Mouse (Mus musculus): ENCODE data around the gene Cmah. TPM values are rescaled to one million over a fixed set of nuclear protein-coding genes. Genes with fewer than 3 reads are reported as not detected.
A peak's percentile ranks its signal among the peaks of the same experiment; 100 is the strongest.
"Not testable (repeated sequence)": the region's sequence is repeated elsewhere in the genome, so short reads cannot be mapped to it uniquely, and the experiment has no call there.

The Cmah gene
- polyA plus RNA-seq, 1 experiment, result 13.7 TPM

DNA sequence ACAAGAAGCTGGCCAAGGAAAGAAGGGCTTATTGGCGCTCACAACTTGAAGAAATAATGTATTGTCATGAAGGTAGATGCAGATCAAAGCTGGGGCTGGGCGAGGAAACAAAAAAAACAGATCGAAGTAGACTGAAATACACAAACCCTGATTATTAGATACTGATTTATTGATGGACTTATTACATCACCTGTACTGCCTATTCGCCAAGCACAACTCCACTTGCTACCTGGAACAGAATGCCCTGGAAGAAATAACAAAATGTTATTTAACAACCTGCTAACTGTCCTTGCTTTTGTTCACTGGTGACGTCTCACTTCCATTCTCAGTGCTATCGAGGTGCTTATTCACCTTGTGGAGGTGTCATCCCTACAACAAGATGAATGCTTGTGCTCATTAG, 38.0 kb downstream of the Cmah start:
- Histone ChIP-seq H3K4me1 (ENCODE audit: control insufficient read depth, insufficient read depth, insufficient read length) (no peaks in the 10 kb centered on the region), H3K36me3 (ENCODE audit: control insufficient read depth, insufficient read depth, low read length) (no peaks in the 10 kb centered on the region), H3K27me3 (ENCODE audit: control insufficient read depth, insufficient read depth, low read length) (no peaks in the 10 kb centered on the region), H3K4me3 (ENCODE audit: extremely low read depth, insufficient read depth, insufficient read length) (no peak overlapping the region), H3K27ac (ENCODE audit: insufficient read depth, low read length) (no peak overlapping the region)
- WGBS, result 95% methylated on average over 6 of the region's 6 CpGs
- DNase-seq (ENCODE audit: low read depth in 1 of 2, low spot score in 2 of 2), result no peak
- TF ChIP-seq POLR2A (IDR thresholded peaks at IDR 0.05; ENCODE audit: low read depth, low read length) (no peak), CTCF (IDR thresholded peaks at IDR 0.05; ENCODE audit: extremely low read depth, insufficient read depth, insufficient read length, insufficient replicate concordance) (no peak)

DNA sequence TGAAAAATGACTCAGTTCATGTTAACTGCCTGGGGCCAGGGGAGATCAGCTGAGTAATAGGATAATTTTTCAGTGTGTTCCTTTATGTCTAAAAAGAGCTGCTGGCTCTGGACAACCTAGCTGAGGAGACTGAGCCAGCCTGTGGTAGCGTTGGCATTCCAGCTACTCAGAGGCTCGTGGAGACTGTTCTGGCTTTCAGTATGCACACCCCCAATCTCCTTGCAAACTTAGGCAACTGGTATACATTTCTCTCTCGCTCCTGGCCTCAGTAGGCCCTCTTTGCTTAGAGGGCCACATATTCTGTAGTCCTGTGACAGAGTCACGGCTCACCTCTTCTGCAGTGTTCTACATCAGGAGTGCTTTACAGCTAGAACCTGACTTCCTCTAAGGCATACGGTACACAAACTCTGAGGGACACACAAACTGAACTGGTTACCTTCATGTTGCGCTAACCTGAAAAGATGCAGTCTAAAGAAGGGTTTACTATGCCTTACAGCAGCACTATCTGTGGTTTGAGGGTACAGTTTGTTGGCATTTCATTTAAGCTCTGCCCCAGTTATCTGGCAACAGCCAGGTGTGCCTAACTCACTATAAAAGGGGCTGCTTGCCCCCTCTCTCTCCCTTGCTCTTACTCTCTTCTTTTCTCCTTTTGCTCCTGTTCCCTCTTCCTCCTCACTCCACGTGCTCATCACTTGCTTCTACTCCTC, 45.8 kb downstream of the Cmah start:
- Histone ChIP-seq H3K36me3 (ENCODE audit: control insufficient read depth, insufficient read depth, low read length) (no peaks in the 10 kb centered on the region), H3K27me3 (ENCODE audit: control insufficient read depth, insufficient read depth, low read length) (no peaks in the 10 kb centered on the region), H3K4me3 (ENCODE audit: extremely low read depth, insufficient read depth, insufficient read length) (no peak overlapping the region), H3K4me1 (ENCODE audit: control insufficient read depth, insufficient read depth, insufficient read length) (peaks cover 12% of the 10 kb centered on the region; the same call in 1 of the 2 replicates), H3K27ac (ENCODE audit: insufficient read depth, low read length) (no peak overlapping the region)
- 70% methylated on average over 7 of the region's 7 CpGs for WGBS
- TF ChIP-seq POLR2A (IDR thresholded peaks at IDR 0.05; ENCODE audit: low read depth, low read length) (no peak), CTCF (IDR thresholded peaks at IDR 0.05; ENCODE audit: extremely low read depth, insufficient read depth, insufficient read length, insufficient replicate concordance) (no peak)
- no peak for DNase-seq (ENCODE audit: low read depth in 1 of 2, low spot score in 2 of 2)

DNA sequence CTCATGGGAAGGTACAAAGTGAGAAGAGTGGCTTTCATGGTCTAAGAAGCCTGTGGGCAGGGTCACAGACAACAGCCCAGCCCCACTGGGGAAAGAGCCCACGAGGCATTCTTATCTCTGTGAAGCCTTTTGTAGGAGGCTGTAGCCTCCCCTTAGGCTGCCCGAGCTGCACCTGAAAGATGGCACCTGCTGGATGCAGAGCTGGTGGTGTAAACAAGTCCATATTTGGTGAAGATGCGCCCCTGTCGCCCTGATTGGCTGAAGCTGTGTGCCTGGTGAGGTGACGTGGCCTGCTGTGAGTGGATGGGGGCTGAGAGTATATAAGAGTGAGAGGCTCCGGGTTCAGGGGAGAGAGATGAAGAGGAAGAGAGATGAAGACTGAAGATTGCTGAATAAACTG, 47.4 kb downstream of the Cmah start:
- peaks cover 12% of the 10 kb centered on the region; the same call in 1 of the 2 replicates for H3K4me1 ChIP-seq (ENCODE audit: control insufficient read depth, insufficient read depth, insufficient read length)

DNA sequence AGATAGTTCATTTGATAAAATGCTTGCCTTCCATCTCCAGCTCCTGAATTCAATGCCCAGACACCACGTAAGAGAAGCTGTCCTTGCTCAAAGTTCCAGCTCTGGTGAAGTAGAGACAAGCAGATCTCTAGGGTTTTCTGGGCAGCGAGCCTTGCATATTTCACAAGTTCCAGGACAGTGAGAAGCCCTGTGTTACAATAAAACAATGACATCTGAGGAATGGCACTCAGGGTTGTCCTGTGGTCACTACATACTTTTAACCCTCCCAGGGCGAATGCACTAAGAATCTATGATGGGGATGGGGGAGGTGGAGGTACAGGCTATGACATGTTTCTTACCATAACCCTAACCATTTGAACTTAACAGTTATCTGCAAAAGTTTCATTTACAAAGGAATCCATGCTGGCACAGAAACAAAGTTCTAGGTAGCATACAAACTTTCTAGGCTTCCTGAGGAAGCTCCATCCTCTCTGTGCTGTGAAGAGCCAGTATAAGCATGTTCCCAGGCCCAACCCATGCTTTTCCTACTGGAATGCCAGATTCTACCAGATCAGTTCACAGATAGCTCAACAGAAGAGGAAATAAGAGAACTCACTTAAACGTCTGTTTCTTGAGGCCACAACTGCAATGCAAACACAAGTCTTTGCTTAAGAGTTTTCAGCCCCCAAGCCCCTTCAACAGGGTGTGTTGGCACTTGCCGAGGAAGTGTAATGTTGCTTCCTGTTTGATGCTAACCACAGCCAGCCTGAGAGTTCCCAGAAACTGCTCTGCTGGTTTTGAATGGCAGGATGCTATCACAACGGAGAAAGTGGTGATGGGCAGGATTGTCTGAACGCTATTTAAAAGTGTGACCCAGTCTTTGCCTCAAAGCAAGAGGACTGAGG, 48.4 kb downstream of the Cmah start:
- WGBS, result 36% methylated on average over 7 of the region's 7 CpGs
- no peak overlapping the region for H3K4me3 ChIP-seq (ENCODE audit: extremely low read depth, insufficient read depth, insufficient read length)
- DNase-seq (ENCODE audit: low read depth in 1 of 2, low spot score in 2 of 2), result no peak
- H3K36me3 ChIP-seq (ENCODE audit: control insufficient read depth, insufficient read depth, low read length), result no peaks in the 10 kb centered on the region
- H3K27ac ChIP-seq (ENCODE audit: insufficient read depth, low read length), result peak overlapping the region; percentile 55
- TF ChIP-seq CTCF (IDR thresholded peaks at IDR 0.05; ENCODE audit: extremely low read depth, insufficient read depth, insufficient read length, insufficient replicate concordance) (no peak), POLR2A (IDR thresholded peaks at IDR 0.05; ENCODE audit: low read depth, low read length) (no peak)
- no peaks in the 10 kb centered on the region for H3K27me3 ChIP-seq (ENCODE audit: control insufficient read depth, insufficient read depth, low read length)
- H3K4me1 ChIP-seq (ENCODE audit: control insufficient read depth, insufficient read depth, insufficient read length), result peaks cover 12% of the 10 kb centered on the region; the same call in 1 of the 2 replicates

More for the DNA sequence above, 47.4 kb downstream of the Cmah start:
- DNase-seq (ENCODE audit: low read depth in 1 of 2, low spot score in 2 of 2); H3K4me3 ChIP-seq (ENCODE audit: extremely low read depth, insufficient read depth, insufficient read length); H3K27me3 ChIP-seq (ENCODE audit: control insufficient read depth, insufficient read depth, low read length); H3K36me3 ChIP-seq (ENCODE audit: control insufficient read depth, insufficient read depth, low read length): not testable (repeated sequence)
- H3K27ac ChIP-seq (ENCODE audit: insufficient read depth, low read length), result peak overlapping the region; percentile 33; the same call in 1 of the 2 replicates
- WGBS, result 69% methylated on average over 6 of the region's 6 CpGs

DNA sequence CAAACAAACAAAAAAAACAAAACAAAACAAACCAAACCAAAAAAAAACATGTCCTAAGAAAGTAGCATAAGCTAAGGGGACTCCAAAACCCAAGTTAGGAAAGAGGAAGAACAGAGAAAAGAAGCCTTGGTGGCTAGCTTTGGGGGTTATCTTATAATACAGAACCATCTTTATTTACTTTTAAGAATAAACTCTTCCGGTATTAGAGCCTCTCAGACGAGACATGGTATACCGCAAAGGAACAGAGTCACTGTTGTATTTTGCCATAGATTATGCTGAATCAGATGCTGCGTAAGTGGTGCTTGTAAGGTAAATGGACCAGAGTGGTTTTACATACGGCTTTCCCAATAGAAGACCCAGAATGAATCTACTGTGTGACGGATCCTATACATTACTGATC, 53.5 kb downstream of the Cmah start:
- DNase-seq (ENCODE audit: low read depth in 1 of 2, low spot score in 2 of 2), result no peak
- H3K36me3 ChIP-seq (ENCODE audit: control insufficient read depth, insufficient read depth, low read length), result no peaks in the 10 kb centered on the region
- H3K27me3 ChIP-seq (ENCODE audit: control insufficient read depth, insufficient read depth, low read length), result no peaks in the 10 kb centered on the region
- WGBS, result 50% methylated on average over 6 of the region's 6 CpGs
- H3K4me1 ChIP-seq (ENCODE audit: control insufficient read depth, insufficient read depth, insufficient read length), result peaks cover 7% of the 10 kb centered on the region; the same call in 1 of the 2 replicates
- no peak overlapping the region for H3K27ac ChIP-seq (ENCODE audit: insufficient read depth, low read length)
- no peak for TF ChIP-seq CTCF (IDR thresholded peaks at IDR 0.05; ENCODE audit: extremely low read depth, insufficient read depth, insufficient read length, insufficient replicate concordance)
- no peak for TF ChIP-seq POLR2A (IDR thresholded peaks at IDR 0.05; ENCODE audit: low read depth, low read length)
- H3K4me3 ChIP-seq (ENCODE audit: extremely low read depth, insufficient read depth, insufficient read length), result no peak overlapping the region

DNA sequence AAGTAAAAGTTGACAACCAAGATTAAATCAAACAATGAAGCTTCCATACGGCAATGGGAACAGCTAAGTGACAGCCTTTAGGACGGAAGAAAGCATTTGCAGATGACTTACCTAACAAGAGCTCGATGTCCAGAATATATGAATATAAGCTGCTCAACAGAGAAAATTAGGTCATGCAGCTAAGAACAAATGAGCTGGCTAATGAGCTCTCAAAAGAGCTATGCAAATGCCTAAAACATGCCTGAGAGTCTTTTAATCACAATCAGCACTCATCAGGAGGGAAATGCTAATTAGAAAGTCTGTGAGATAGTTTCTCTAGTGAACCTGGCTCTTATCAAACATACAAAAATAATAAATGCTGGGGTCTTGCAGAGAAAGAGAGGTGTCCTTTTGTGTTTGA, 56.7 kb downstream of the Cmah start:
- H3K4me3 ChIP-seq (ENCODE audit: extremely low read depth, insufficient read depth, insufficient read length), result no peak overlapping the region; the same call in 1 of the 2 replicates
- TF ChIP-seq CTCF (IDR thresholded peaks at IDR 0.05; ENCODE audit: extremely low read depth, insufficient read depth, insufficient read length, insufficient replicate concordance) (no peak), POLR2A (IDR thresholded peaks at IDR 0.05; ENCODE audit: low read depth, low read length) (no peak)

More for the DNA sequence above, 56.7 kb downstream of the Cmah start:
- Histone ChIP-seq H3K36me3 (ENCODE audit: control insufficient read depth, insufficient read depth, low read length) (no peaks in the 10 kb centered on the region), H3K27ac (ENCODE audit: insufficient read depth, low read length) (no peak overlapping the region), H3K27me3 (ENCODE audit: control insufficient read depth, insufficient read depth, low read length) (no peaks in the 10 kb centered on the region), H3K4me1 (ENCODE audit: control insufficient read depth, insufficient read depth, insufficient read length) (peaks cover 2% of the 10 kb centered on the region; the same call in 1 of the 2 replicates)
- 90% methylated on average over 3 of the region's 3 CpGs for WGBS
- no peak for DNase-seq (ENCODE audit: low read depth in 1 of 2, low spot score in 2 of 2)

Data from spleen, adult 2 months (tissue).